ENCODE assay signal across 17 mouse cellular contexts in genomic region chr5:142150756-142151155, GRCm38 (mm10).
A peak's percentile ranks its signal among the peaks of the same experiment; 100 is the strongest.
DNase-seq lines count a peak whose midpoint lies in the region; ATAC-seq and TF ChIP-seq lines count a peak whose summit lies in the region.
"Had no signal": no experiment of that assay in that cellular context is flagged by ENCODE, and none has a peak within 500 bp of the region (broad histone marks: within the 10 kb centered on the region; RNA-seq: fewer than 3 reads in every experiment).

No protein-coding gene starts in this region.

- no peak for DNase-seq in kidney, postnatal 0 days (ENCODE audit: low spot score)
- DNase-seq in kidney, adult 9 months = no peak
- DNase-seq in midbrain, postnatal 0 days (ENCODE audit: low spot score) = no peak
- no peak for DNase-seq in midbrain, embryonic 14.5 days
- peak; percentile 7 for DNase-seq in MEL (ENCODE audit: low read depth, low spot score)
- no peak for DNase-seq in urinary bladder, postnatal 36 days (ENCODE audit: low spot score in 2 of 2)
- DNase-seq: adrenal gland, adult 8-10 months; cerebellum, adult 9-10 months; gastrocnemius, postnatal 10 days; heart, adult 18-20 months; lung, postnatal 36 days had no signal

- TF ChIP-seq POLR2A in MEL (IDR thresholded peaks at IDR 0.05; ENCODE audit: control insufficient read depth in 1 of 2, insufficient read depth in 1 of 2, low read depth in 1 of 2, low read length in 2 of 2, poor library complexity in 1 of 2) = no peak

- TF ChIP-seq CTCF in kidney, postnatal 0 days (IDR thresholded peaks at IDR 0.05; ENCODE audit: low read depth) = peak; percentile 42
- TF ChIP-seq CTCF in midbrain, postnatal 0 days (IDR thresholded peaks at IDR 0.05) = peak; percentile 22
- TF ChIP-seq CTCF in MEL (IDR thresholded peaks at IDR 0.05 in 2 of 3, conservative IDR thresholded peaks at IDR 0.05 in 1 of 3; ENCODE audit: control insufficient read depth in 1 of 3, insufficient read depth in 1 of 3, low read depth in 2 of 3, low read length in 3 of 3, poor library complexity in 1 of 3, severe bottlenecking in 1 of 3) = peak; percentile 20 to 23 (median 22); a peak in 3 of 6 replicates

- H3K79me2 ChIP-seq in MEL (ENCODE audit: control insufficient read depth, insufficient read depth, low read length, poor library complexity) = no peaks in the 10 kb centered on the region

- no peak overlapping the region for H3K27ac ChIP-seq in kidney, postnatal 0 days
- no peak overlapping the region for H3K27ac ChIP-seq in midbrain, postnatal 0 days (ENCODE audit: low read depth, low read length)
- H3K27ac ChIP-seq in midbrain, embryonic 14.5 days (replicated peaks; ENCODE audit: low read depth, low read length) = no peak overlapping the region
- no peak overlapping the region for H3K27ac ChIP-seq in MEL (ENCODE audit: control insufficient read depth, low read depth, low read length)
- H3K27ac ChIP-seq: forebrain, embryonic 12.5 days; kidney, embryonic 15.5 days; limb, embryonic 12.5 days; liver, embryonic 15.5 days; neural tube, embryonic 12.5 days had no signal

- no peak; the same call in 1 of the 2 replicates for TF ChIP-seq RAD21 in MEL (IDR thresholded peaks at IDR 0.05; ENCODE audit: low read depth, low read length)

- no peak overlapping the region for H3K4me2 ChIP-seq in kidney, postnatal 0 days (ENCODE audit: low read length)
- no peak overlapping the region for H3K4me2 ChIP-seq in midbrain, postnatal 0 days (ENCODE audit: low read depth, low read length, poor library complexity, severe bottlenecking)
- no peak overlapping the region for H3K4me2 ChIP-seq in midbrain, embryonic 14.5 days (ENCODE audit: low read length)
- H3K4me2 ChIP-seq: forebrain, embryonic 12.5 days; kidney, embryonic 15.5 days; limb, embryonic 12.5 days; liver, embryonic 15.5 days; neural tube, embryonic 12.5 days had no signal

- no peak for ATAC-seq in kidney, postnatal 0 days (replicated peaks; ENCODE audit: low FRiP score, low read depth)
- ATAC-seq in midbrain, postnatal 0 days (ENCODE audit: low FRiP score) = no peak
- no peak for ATAC-seq in midbrain, embryonic 14.5 days (ENCODE audit: low FRiP score, low TSS enrichment)
- ATAC-seq in granulocyte monocyte progenitor cell, adult 5-6 weeks (replicated peaks; ENCODE audit: poor library complexity, severe bottlenecking) = no peak

- H3K4me3 ChIP-seq in kidney, postnatal 0 days (replicated peaks; ENCODE audit: low read depth, low read length) = no peak overlapping the region
- H3K4me3 ChIP-seq in midbrain, postnatal 0 days (ENCODE audit: low read depth, low read length) = no peak overlapping the region
- no peak overlapping the region for H3K4me3 ChIP-seq in midbrain, embryonic 14.5 days (replicated peaks; ENCODE audit: low read depth, low read length)
- H3K4me3 ChIP-seq in MEL (ENCODE audit: control insufficient read depth in 1 of 2, insufficient read depth in 1 of 2, low read depth in 2 of 2, low read length in 2 of 2) = no peak overlapping the region
- H3K4me3 ChIP-seq: forebrain, embryonic 12.5 days; kidney, embryonic 15.5 days; limb, embryonic 12.5 days; liver, embryonic 15.5 days; neural tube, embryonic 12.5 days had no signal

- H3K9ac ChIP-seq in kidney, postnatal 0 days (ENCODE audit: low read depth, low read length) = no peak overlapping the region
- H3K9ac ChIP-seq in midbrain, postnatal 0 days (replicated peaks; ENCODE audit: low read length, poor library complexity, severe bottlenecking) = no peak overlapping the region
- no peak overlapping the region for H3K9ac ChIP-seq in midbrain, embryonic 14.5 days (replicated peaks; ENCODE audit: low read length)
- H3K9ac ChIP-seq in MEL (ENCODE audit: control insufficient read depth, low read depth, low read length, poor library complexity, severe bottlenecking) = no peak overlapping the region
- H3K9ac ChIP-seq: forebrain, embryonic 12.5 days; kidney, embryonic 15.5 days; limb, embryonic 12.5 days; liver, embryonic 15.5 days; neural tube, embryonic 12.5 days had no signal

- H3K27me3 ChIP-seq in kidney, postnatal 0 days (ENCODE audit: insufficient read depth, low read length) = no peaks in the 10 kb centered on the region
- no peaks in the 10 kb centered on the region for H3K27me3 ChIP-seq in midbrain, postnatal 0 days (ENCODE audit: insufficient read depth, low read length)
- H3K27me3 ChIP-seq in midbrain, embryonic 14.5 days (ENCODE audit: control insufficient read depth, insufficient read depth, low read length) = no peaks in the 10 kb centered on the region
- H3K27me3 ChIP-seq in MEL (ENCODE audit: control insufficient read depth in 1 of 2, insufficient read depth in 2 of 2, low read length in 2 of 2) = no peaks in the 10 kb centered on the region
- H3K27me3 ChIP-seq: kidney, embryonic 15.5 days; limb, embryonic 12.5 days; liver, embryonic 15.5 days; neural tube, embryonic 12.5 days had no signal

- WGBS in kidney, postnatal 0 days = 96% methylated on average over 4 of the region's 4 CpGs
- 95% methylated on average over 4 of the region's 4 CpGs for WGBS in midbrain, postnatal 0 days
- WGBS in midbrain, embryonic 14.5 days = 97% methylated on average over 4 of the region's 4 CpGs

- TF ChIP-seq EP300 in MEL (IDR thresholded peaks at IDR 0.05; ENCODE audit: low read depth in 1 of 2, low read length in 2 of 2) = no peak

- no peaks in the 10 kb centered on the region for H3K36me3 ChIP-seq in kidney, postnatal 0 days (ENCODE audit: insufficient read depth, low read length)
- 0 out of 2 replicates have a peak, but pooled peaks cover 2% of the 10 kb centered on the region for H3K36me3 ChIP-seq in midbrain, postnatal 0 days (ENCODE audit: insufficient read depth, low read length)
- no peaks in the 10 kb centered on the region for H3K36me3 ChIP-seq in midbrain, embryonic 14.5 days (ENCODE audit: control insufficient read depth, insufficient read depth, low read length)
- H3K36me3 ChIP-seq in MEL (ENCODE audit: control insufficient read depth in 1 of 2, insufficient read depth in 2 of 2, low read length in 2 of 2) = no peaks in the 10 kb centered on the region
- H3K36me3 ChIP-seq: forebrain, embryonic 12.5 days; limb, embryonic 12.5 days; liver, embryonic 15.5 days had no signal

- no peaks in the 10 kb centered on the region for H3K9me3 ChIP-seq in kidney, postnatal 0 days (replicated peaks; ENCODE audit: low read length)
- no peaks in the 10 kb centered on the region for H3K9me3 ChIP-seq in midbrain, postnatal 0 days (ENCODE audit: low read length)
- 0 out of 2 replicates have a peak, but pooled peaks cover 3% of the 10 kb centered on the region for H3K9me3 ChIP-seq in midbrain, embryonic 14.5 days (ENCODE audit: control insufficient read depth, low read length)
- no peaks in the 10 kb centered on the region for H3K9me3 ChIP-seq in MEL (replicated peaks; ENCODE audit: insufficient read depth, low read length)

- no peaks in the 10 kb centered on the region for H3K4me1 ChIP-seq in kidney, postnatal 0 days (replicated peaks; ENCODE audit: insufficient read depth, low read length)
- H3K4me1 ChIP-seq in midbrain, postnatal 0 days (ENCODE audit: insufficient read depth, low read length) = no peaks in the 10 kb centered on the region
- H3K4me1 ChIP-seq in midbrain, embryonic 14.5 days (ENCODE audit: control insufficient read depth, insufficient read depth, low read length) = no peaks in the 10 kb centered on the region
- no peaks in the 10 kb centered on the region for H3K4me1 ChIP-seq in MEL (ENCODE audit: control insufficient read depth in 1 of 2, insufficient read depth in 2 of 2, low read length in 2 of 2)
- H3K4me1 ChIP-seq: forebrain, embryonic 12.5 days; kidney, embryonic 15.5 days; limb, embryonic 12.5 days; liver, embryonic 15.5 days; neural tube, embryonic 12.5 days had no signal

TF ChIP-seq in MEL, 35 proteins besides CTCF, POLR2A, EP300 and RAD21:
- TF ChIP-seq SMC3 (IDR thresholded peaks at IDR 0.05; ENCODE audit: low read depth, low read length) (0 out of 2 replicates have a peak, but pooled peaks have one; percentile 17), ZKSCAN1 (IDR thresholded peaks at IDR 0.05; ENCODE audit: low read depth, low read length) (no peak)
